Mouse (Mus musculus) midbrain, postnatal 0 days (tissue): ENCODE measurements around the gene Apba1. TPM values are rescaled to one million over a fixed set of nuclear protein-coding genes. Genes with fewer than 3 reads are reported as not detected.

Experiments
- ATAC-seq: fragments of 200-750 bp; cut with Nextera tagmentation; 2 replicates; pipeline ENCODE4 v1.8.0; 2017; ENCODE audit warnings: moderate number of reproducible peaks, mild to moderate bottlenecking, moderate TSS enrichment, moderate library complexity; ENCODE audit not compliant: low FRiP score
- DNase-seq: peaks from one replicate; pipeline ENCODE4 v3.0.0-alpha.2; 2015; ENCODE audit warnings: low spot score
- H3K27ac ChIP-seq: fragments of 300-500 bp; sonication (generic); 2 replicates; pipeline ENCODE4 v1.5.1; 2014; ENCODE audit warnings: low read depth, mild to moderate bottlenecking, low read length, mixed read lengths
- H3K27me3 ChIP-seq: fragments of 300-500 bp; sonication (generic); 2 replicates; pipeline ENCODE4 v1.6.1; 2014; ENCODE audit warnings: low read length, control low read depth, mixed read lengths; ENCODE audit not compliant: insufficient read depth
- H3K36me3 ChIP-seq: fragments of 300-500 bp; sonication (generic); 2 replicates; pipeline ENCODE4 v1.6.1; 2014; ENCODE audit warnings: low read length, control low read depth, mixed read lengths; ENCODE audit not compliant: insufficient read depth
- H3K4me1 ChIP-seq: fragments of 300-500 bp; sonication (generic); 2 replicates; pipeline ENCODE4 v1.6.1; 2014; ENCODE audit warnings: mild to moderate bottlenecking, control low read depth, antibody characterized with exemption, low read length, mixed read lengths; ENCODE audit not compliant: insufficient read depth
- H3K4me2 ChIP-seq: fragments of 300-500 bp; sonication (generic); 2 replicates; pipeline ENCODE4 v1.6.1; 2014; ENCODE audit warnings: low read depth, mild to moderate bottlenecking, low read length, mixed read lengths; ENCODE audit not compliant: poor library complexity, severe bottlenecking
- H3K4me3 ChIP-seq: fragments of 300-500 bp; sonication (generic); 2 replicates; pipeline ENCODE4 v1.5.1; 2014; ENCODE audit warnings: low read depth, mild to moderate bottlenecking, low read length, moderate library complexity
- H3K9ac ChIP-seq: fragments of 300-500 bp; sonication (generic); replicated peaks from 2 replicates; pipeline ENCODE4 v1.6.1; 2014; ENCODE audit warnings: mild to moderate bottlenecking, low read length, moderate library complexity, mixed read lengths; ENCODE audit not compliant: poor library complexity, severe bottlenecking
- H3K9me3 ChIP-seq: fragments of 300-500 bp; sonication (generic); 2 replicates; pipeline ENCODE4 v1.6.1; 2016; ENCODE audit warnings: low read length, control low read depth
- CTCF ChIP-seq: IDR thresholded peaks from 2 replicates; pipeline ENCODE4 v1.5.1; 2016; ENCODE audit warnings: antibody characterized with exemption, mild to moderate bottlenecking
- WGBS: fragments of 180-500 bp; shearing (Covaris S2); extraction: QIAGEN DNeasy Blood & Tissue Kit; methylation state at CpG from one replicate; pipeline ENCODE4 v1.1.7; 2014; 5-methylcytosine and 5-hydroxymethylcytosine counted together
- polyA plus RNA-seq: library from polyadenylated mRNA; unstranded; fragments of >200 nt; fragmentation: Nextera tagmentation; extraction: Ambion mirVana; gene quantifications from 2 replicates; pipeline ENCODE4 v1.2.1, GENCODE M21; 2015
- total RNA-seq: library from RNA; depleted of rRNA; stranded (reverse); fragments of >200 nt; gene quantifications from 2 replicates; pipeline ENCODE4 v1.2.3, GENCODE M21; 2014

Gene Apba1
- total and polyA plus RNA-seq, 2 experiments from 2014 or later: 15.4 to 193 TPM

DNA sequence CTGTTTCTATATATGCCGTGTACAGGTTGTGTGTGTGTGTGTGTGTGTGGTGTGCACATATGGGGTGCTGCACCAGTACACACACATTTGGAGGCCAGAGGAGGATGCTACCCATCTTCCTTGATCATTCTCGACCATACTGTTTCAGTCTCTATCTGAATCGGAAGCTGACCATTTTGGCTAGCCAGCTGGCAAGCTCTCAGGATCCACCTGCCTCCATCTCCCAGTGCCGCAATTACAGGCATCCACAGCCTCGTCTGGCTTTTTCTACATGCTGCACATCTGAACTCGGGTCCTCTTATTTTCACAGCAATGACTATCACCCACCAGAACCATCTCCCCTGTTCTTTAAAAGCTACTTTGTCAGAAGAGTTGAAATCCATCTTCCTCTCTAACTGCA, 132.7 kb downstream of the Apba1 start:
- Histone ChIP-seq H3K4me3 (no peak overlapping the region), H3K27ac (no peak overlapping the region), H3K9ac (no peak overlapping the region), H3K9me3 (no peaks in the 10 kb centered on the region), H3K27me3 (0 out of 2 replicates have a peak, but pooled peaks cover 5% of the 10 kb centered on the region), H3K4me1 (0 out of 2 replicates have a peak, but pooled peaks cover 3% of the 10 kb centered on the region), H3K36me3 (peaks cover 6% of the 10 kb centered on the region), H3K4me2 (no peak overlapping the region)
- no peak for ATAC-seq
- no peak for TF ChIP-seq CTCF
- 85% methylated on average over 6 of the region's 6 CpGs for WGBS
- DNase-seq: no peak

DNA sequence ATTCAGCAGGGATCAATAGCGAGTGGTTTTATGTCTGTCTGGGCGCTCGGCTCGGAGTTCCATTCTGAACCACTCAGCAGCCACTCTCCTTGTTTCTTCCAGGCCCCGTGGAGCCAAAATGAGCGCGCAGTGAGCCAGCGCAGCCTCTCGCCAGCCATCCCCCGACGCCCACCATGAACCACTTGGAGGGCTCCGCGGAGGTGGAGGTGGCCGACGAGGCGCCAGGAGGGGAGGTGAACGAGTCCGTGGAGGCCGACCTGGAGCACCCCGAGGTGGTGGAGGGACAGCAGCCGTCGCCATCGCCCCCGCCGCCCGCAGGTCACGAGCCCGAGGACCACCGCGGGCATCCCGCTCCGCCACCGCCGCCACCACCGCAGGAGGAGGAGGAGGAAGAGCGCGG, 133.9 kb downstream of the Apba1 start:
- Histone ChIP-seq H3K4me3 (peak overlapping the region; percentile 17; the same call in 1 of the 2 replicates), H3K4me1 (no peaks in the 10 kb centered on the region), H3K36me3 (peaks cover 6% of the 10 kb centered on the region), H3K27ac (0 out of 2 replicates have a peak overlapping the region, but pooled peaks have one; percentile 19), H3K27me3 (0 out of 2 replicates have a peak, but pooled peaks cover 5% of the 10 kb centered on the region), H3K9me3 (no peaks in the 10 kb centered on the region), H3K9ac (no peak overlapping the region), H3K4me2 (peak overlapping the region; percentile 37)
- ATAC-seq: peak; percentile 4; the same call in 1 of the 2 replicates
- no peak for TF ChIP-seq CTCF
- no peak for DNase-seq
- 27% methylated on average over 34 of the region's 37 CpGs for WGBS

DNA sequence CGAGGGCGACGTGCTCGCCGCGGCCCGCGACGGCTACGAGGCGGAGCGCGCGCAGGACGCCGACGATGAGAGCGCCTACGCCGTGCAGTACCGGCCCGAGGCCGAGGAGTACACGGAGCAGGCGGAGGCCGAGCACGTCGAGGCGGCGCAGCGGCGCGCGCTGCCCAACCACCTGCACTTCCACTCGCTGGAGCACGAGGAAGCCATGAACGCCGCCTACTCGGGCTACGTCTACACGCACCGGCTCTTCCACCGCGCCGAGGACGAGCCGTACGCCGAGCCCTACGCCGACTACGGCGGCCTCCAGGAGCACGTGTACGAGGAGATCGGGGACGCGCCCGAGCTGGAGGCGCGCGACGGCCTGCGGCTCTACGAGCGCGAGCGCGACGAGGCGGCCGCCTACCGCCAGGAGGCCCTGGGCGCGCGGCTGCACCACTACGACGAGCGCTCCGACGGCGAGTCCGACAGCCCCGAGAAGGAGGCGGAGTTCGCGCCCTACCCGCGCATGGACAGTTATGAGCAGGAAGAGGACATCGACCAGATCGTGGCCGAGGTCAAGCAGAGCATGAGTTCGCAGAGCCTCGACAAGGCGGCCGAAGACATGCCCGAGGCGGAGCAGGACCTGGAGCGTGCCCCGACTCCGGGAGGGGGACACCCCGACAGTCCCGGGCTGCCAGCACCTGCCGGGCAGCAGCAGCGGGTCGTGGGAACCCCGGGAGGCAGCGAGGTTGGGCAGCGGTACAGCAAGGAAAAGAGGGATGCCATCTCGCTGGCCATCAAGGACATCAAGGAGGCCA, 134.6 kb downstream of the Apba1 start:
- 0 out of 2 replicates have a peak, but pooled peaks cover 5% of the 10 kb centered on the region for H3K27me3 ChIP-seq
- no peaks in the 10 kb centered on the region for H3K4me1 ChIP-seq
- no peak overlapping the region for H3K9ac ChIP-seq
- H3K36me3 ChIP-seq: peaks cover 6% of the 10 kb centered on the region
- TF ChIP-seq CTCF: peak; percentile 41; the same call in 1 of the 2 replicates
- peak; percentile 60 for DNase-seq
- peak overlapping the region; percentile 17; the same call in 1 of the 2 replicates for H3K4me3 ChIP-seq
- no peaks in the 10 kb centered on the region for H3K9me3 ChIP-seq
- WGBS: 23% methylated on average over 103 of the region's 110 CpGs
- no peak overlapping the region for H3K27ac ChIP-seq
- peak; percentile 75 for ATAC-seq
- H3K4me2 ChIP-seq: peak overlapping the region; percentile 37

DNA sequence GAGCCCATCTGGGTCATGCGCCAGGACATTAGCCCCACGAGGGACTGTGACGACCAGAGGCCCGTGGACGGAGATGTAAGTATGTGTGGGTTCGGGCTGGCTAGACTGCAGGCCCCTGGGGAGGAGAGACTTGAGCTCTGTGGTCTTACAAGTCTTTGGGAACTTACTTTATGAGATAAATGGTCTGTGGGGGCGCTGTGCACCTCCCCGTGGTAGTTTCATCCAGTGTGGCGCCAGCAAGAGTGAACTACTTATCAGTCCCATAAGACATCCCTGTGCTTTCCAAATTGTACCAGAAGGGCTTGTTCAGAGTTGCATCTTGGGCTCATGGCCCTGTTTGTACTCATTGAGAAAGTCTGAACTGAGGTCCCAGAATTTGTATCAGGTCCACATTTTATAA, 135.3 kb downstream of the Apba1 start:
- Histone ChIP-seq H3K27me3 (0 out of 2 replicates have a peak, but pooled peaks cover 5% of the 10 kb centered on the region), H3K27ac (no peak overlapping the region), H3K9ac (no peak overlapping the region), H3K36me3 (peaks cover 6% of the 10 kb centered on the region), H3K4me2 (no peak overlapping the region), H3K4me3 (no peak overlapping the region), H3K9me3 (no peaks in the 10 kb centered on the region), H3K4me1 (0 out of 2 replicates have a peak, but pooled peaks cover 4% of the 10 kb centered on the region)
- DNase-seq: no peak
- ATAC-seq: no peak
- no peak; the same call in 1 of the 2 replicates for TF ChIP-seq CTCF
- 74% methylated on average over 9 of the region's 9 CpGs for WGBS

DNA sequence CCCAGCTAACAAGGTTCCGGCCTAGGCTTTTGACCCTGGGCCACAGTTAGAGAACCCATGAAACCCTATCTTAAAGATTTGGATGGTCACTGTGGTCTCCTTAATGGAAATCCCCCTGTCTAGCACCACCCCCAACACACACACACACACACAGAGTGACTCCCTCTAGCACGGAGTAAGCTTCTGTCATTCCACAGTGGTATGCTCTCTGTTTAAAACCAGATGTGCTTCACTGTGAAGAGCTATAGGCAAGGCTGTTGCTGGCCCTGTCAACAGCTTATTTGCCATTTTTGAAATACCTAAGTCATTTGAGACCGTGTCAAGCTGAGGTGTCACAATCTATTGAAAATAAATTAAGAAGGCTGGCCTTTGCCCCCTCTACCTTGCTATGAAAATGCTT, 136.1 kb downstream of the Apba1 start:
- DNase-seq (no peak), ATAC-seq (no peak)
- Histone ChIP-seq H3K27me3 (0 out of 2 replicates have a peak, but pooled peaks cover 5% of the 10 kb centered on the region), H3K9me3 (no peaks in the 10 kb centered on the region), H3K27ac (no peak overlapping the region), H3K4me3 (no peak overlapping the region), H3K36me3 (peaks cover 6% of the 10 kb centered on the region), H3K4me2 (no peak overlapping the region), H3K9ac (no peak overlapping the region), H3K4me1 (0 out of 2 replicates have a peak, but pooled peaks cover 4% of the 10 kb centered on the region)
- WGBS: 72% methylated on average over 3 of the region's 3 CpGs
- TF ChIP-seq CTCF: no peak

DNA sequence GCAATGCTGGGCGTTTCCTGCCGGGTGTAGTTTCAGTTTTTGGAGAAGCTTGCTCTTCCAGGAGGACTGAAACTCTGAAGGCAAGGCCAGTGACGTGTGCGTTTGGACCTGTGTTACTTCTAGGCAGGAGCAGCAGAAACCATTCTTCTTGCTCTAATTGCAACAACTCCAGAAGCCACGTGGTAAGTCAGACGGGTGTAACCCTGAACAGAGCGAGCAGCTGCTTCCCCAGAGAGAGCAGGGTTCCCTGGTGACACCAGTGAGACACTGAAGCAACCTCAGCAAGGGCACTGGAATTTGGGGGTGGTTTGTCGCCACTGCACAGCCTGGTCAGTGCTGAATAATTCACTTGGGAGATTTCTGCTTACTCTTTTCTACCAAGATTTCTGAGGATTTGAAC, 138.2 kb downstream of the Apba1 start:
- Histone ChIP-seq H3K27me3 (0 out of 2 replicates have a peak, but pooled peaks cover 5% of the 10 kb centered on the region), H3K4me2 (no peak overlapping the region), H3K36me3 (peaks cover 6% of the 10 kb centered on the region), H3K9me3 (no peaks in the 10 kb centered on the region), H3K4me1 (0 out of 2 replicates have a peak, but pooled peaks cover 4% of the 10 kb centered on the region), H3K27ac (no peak overlapping the region), H3K4me3 (no peak overlapping the region), H3K9ac (no peak overlapping the region)
- TF ChIP-seq CTCF: no peak
- no peak for ATAC-seq
- 69% methylated on average over 8 of the region's 8 CpGs for WGBS
- no peak for DNase-seq
